Mouse (Mus musculus) hindlimb bud, embryonic 11.5 days (tissue): ENCODE measurements around the gene Grifin.

Experiments used
- DNase-seq: peaks from one replicate; pipeline ENCODE4 v3.0.0-alpha.2; 2012; ENCODE audit warnings: low read depth, low spot score; ENCODE audit errors: extremely low spot score

The Grifin gene

DNA sequence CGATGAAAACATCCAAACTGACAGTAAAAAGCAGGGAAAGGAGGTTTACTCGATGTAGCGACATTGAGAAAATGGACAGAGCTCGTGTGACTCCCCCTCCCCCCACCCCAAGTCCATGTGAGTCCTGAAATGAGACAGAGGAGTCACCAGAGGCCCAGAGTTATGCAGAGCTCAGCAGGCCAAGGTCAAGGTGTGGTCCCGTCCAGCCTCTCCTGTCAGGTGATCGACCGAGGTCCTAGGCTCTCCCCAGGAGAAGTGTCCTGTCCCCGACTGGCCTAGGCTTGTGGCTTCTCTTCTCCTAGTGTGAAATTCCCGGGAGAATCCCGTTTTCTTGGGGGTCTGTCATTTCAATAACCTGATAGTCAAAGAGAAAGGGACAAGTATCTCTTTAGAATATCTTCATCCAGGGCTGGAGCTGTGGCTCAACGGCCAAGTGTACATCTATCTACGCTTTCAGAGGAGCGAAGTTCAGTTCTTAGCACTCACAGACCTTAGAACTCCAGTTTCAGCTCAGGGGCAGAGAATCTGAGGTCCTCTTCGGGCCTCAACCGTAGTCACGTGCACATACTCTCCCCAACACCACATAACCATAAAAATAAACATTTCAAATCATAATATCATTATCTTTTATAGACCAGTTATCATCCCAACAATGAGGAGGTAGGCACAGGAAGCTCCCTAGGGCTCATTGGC is 24.4 kb upstream of the Grifin start:
- DNase-seq = no peak

DNA sequence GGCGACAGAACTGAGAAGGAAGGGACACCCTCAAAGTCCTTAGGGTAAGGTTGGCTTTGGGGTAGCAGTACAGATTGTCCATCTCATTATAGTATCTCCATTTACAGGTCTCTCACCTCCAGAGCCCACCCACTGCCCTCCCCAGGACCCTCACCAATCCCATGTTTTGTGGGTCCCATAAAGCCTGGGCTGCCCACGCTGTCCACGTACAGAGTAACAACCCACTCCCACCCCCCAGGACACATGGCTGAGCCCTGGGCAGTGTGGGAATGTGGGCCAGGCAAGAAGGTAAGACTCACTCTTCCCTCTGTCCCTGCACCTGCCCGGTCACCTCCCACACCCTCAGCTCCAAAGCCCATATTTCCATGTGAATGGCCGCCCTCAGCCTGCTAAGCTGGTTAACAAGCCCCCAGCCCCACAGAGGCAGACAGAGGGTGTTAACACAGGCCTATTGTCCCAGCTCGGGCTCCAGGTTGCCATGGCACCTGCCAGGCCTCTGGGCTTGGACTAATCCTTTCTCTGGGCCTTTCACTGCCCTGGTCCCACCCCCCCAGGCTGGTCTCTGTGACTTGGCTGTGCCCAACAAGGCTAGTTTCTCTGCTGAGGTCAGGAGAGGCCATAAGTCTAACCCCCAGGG is 19.0 kb upstream of the Grifin start:
- DNase-seq = no peak

DNA sequence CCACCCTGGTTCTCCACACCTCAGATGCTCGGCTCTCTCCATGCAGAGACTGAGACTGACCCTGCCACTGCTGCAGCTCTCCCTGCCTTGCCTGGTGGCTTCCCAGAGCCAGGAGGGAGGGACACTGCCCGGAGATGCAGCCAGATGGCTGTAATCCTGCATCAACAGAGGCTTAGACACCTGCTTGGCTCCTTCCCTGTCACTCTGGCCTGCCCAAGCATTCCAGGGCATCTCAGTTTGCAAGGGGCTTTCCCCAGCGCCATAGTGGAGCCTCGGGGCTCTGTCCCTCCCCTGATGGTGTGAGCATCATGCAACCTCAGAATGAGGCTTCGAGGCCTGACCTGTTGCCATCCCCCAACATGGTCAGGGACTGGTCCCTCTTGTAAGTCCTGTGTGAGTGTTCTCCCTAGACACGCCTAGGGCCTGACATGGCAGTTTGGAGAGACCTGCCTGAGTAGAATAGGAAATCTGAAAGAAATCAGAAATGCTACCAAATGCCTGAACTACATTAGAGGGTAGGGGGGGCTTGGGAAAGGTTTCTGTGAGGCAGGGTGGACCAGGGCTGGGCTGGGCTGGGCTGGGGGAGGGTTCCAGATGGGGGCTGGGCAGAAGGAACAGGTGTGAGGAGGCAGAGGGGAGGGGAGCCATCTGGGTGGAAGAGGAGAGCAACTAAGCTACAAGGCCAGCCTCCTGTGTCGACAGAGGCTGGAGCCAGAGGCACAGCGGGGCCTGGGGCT is 18.3 kb upstream of the Grifin start:
- no peak for DNase-seq

DNA sequence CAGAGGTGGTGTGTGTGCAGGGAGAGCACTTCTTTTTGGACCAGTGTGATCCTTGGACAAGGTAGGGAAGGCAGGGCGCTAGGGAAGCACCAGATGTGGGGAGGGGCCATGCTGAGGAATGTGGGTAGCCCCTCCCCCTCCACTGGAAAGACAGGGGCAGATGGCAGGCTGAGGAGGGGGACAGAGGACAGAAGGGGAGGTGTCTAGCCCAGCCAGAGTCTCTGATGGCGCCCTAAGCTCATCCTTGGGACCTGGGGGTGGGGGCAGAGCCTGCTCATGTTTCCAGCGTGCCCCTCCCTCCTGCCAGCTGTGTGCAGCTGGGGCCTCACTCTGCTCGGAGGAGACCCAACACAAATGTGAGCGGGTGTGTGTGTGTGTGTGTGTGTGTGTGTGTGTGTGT is 16.7 kb upstream of the Grifin start:
- DNase-seq = no peak

DNA sequence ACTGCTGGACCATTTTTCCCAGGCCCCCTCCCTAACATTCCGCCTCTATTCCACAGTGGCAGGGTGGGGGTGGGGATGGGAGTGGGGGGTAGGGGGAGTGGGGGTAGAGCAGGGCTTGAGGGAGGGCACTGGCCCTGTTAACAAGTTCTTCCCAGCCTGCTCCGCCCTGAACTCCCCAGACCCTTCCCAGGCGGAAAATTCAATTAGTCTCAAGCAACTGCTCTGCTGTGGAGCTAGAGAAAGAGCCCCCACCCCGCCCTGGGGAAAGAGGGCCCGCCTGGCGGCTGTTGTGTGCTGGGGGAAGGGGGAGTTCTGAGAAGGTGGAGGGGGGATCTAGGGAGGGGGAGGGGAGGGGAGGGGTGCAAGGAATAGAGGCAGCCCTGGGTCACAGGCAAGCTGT is 14.9 kb upstream of the Grifin start:
- DNase-seq = no peak

DNA sequence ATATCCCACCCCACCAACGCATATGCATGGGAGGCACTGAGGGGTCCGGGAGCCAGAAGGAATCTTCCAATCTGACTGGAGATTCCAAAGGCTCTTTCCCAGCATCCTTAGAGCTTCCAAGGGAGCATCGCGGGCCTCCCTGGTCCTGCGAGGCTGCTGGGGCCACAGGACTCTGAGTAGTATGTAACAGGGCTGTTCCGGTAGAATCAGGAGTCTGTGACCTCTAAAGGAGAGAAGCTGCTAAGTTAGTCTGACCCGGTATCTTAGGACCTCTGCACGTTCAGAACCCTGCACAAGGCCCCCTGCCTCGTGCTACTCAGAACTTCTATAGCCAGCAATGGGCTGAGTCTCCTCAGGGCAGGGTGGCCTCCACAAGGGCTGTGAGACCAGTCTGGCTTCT is 14.3 kb upstream of the Grifin start:
- DNase-seq = no peak

DNA sequence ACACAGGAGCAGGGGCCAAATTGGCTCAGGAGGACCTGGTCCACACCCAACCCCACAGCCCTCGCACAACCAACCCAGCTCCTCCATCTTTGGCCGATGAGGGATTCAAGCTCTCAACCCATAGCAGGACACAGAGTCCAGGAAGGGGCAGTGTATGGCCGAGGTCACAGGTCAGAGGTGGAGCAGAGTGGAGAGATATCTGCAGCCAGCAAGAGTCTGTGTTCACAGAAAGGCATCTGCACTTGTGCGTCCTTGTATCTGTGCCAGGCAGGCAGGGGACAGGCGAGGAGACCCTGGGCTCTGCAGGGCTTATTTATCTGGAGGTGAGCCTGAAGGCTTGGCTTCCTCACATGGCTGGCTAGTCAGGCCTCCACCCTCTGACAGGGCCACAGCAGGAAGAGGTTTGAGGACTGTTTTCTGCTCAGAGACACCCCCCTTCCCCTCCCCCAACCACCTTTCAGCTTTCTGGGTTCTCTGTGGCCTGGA is 10.6 kb upstream of the Grifin start:
- no peak for DNase-seq

DNA sequence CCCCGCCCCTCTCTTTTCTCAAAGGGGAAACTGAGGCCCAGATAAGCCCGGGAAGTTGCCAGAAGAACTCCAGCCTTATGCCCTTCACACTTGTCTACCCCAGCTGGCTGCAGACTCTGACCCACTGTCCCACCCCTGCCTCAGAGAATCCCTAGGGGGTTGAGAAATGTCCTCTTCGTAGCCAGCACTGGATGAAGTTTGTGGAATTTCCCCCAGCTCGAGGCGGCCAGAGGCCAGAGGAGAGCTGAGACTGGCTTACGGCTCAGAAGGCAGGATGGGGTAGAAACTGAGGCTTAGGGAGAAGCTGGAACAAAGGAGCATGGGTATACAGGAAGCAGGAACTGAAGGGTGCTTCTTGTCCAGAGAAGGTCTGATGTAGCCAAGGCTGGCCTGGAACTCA is 7.7 kb upstream of the Grifin start:
- no peak for DNase-seq

DNA sequence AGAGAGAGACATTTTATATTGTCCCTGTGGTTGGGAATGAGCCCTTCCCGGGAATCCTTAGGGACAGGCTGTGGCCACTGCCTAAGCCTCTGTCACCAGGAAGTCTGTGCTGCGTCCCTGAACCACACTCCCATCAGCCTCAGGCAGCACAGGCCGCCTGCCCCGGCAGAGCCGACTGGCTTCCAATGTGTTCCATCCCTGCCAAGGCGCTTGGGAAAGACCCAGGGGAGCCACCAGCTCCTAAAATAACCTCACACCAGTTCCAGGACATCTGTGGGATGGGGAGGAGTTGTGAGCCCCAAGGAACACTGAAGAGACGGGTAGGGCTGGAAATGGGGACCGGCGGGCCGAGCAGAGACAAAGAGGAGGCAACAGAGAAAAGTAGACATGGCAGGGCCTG is 6.8 kb upstream of the Grifin start:
- no peak for DNase-seq

DNA sequence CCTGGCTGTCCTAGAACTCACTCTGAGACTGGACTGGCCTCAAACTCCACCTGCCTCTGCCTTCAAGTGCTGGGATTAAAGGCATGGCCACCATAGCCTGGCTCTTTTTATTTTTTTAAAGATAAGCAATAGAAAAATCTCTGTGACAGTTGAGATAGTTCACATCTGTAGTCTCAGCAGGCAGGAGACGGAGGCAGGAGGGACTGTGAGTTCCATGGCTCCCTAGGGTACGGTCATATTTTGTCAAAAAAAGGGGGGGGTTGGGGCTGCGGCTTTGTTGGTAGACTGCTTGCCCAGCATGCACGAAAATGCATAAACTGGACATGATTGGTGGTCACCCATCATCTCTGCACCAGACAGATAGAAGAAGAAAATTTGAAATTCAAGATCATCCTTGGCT is 6.3 kb upstream of the Grifin start:
- DNase-seq = no peak

DNA sequence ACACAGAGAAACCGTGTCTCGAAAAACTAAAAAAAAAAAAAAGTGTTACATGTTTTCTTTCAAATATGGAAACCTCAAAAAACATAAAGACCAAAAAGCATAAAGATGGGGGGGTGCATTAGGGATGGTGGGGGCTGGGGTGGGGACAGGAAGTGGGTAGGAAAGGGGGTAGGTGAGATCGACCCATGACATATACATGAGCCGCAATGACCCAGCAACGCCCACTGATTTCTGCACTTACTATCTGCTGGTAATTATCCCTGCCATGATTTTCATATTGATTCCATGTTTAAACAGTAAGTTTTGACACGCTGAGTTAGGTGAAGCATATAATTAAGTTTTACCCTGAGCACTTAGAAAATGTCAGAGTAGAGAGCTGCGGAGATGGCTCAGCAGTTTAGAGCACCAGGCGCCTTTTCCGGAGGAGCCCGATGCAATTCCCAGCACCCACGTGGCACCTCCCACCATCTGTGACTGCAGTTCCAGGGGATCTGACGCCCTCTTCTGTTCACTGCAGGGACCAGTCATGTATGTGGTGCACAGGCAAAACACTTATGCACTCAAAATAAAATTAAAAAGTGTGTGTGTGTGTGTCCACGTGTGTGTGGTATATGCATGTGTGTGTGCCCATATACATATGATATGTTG is 5.5 kb upstream of the Grifin start:
- DNase-seq = no peak

DNA sequence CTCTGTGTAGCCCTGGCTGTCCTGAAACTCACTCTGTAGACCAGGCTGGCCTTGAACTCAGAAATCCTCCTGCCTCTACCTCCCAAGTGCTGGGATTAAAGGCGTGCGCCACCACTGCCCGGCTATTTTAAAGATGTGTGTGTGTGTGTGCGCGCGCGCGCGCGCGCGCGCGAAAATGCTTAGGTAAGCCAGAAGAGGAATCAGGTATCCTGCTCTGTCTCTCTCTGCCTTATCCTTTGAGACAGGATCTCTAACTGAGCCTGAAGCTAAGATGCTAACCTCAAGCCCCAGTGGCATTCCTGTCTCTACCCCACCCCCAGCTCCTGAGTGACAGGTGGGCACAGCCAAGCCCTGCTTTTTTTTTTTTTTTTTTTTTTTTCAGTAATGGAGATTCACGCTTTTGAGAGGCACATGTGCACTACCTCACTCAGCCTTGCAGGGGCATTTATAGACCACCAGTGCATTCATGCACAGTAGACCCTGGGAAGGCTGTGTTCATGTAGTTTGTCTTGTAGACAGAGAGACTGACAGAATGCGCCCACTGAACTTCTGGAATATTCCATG is 4.2 kb upstream of the Grifin start:
- DNase-seq = no peak

DNA sequence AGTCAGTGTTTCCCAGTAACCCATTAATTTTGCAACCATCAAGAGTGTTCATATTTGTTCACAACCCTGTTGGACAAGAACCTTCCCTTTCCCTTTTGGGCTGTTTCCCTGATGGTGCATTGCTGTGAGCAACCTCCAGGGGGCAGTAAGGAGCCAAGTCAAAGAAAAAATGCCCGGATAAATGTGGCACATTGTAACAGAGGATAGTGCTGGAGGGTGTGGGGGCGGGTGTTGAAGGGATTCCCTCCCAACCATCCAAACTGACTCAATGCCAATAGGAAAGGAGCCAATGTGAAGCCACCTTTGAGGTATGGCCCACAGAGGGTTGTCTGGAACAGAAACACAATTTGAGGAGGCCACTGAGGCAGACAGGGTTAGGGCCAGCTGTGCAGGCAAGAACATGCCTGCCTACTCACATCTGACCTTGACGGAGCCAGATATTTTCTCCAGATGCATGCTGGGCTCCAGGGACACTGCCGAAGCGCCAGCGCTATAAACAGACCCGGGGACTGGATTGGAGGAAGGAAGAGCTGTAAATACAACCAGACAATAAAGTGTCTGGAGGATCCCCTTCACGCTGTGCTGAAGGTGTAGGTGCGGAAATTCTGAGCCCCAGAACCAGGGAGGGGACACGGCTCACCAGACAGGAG is 3.6 kb upstream of the Grifin start:
- DNase-seq = peak; percentile 35

DNA sequence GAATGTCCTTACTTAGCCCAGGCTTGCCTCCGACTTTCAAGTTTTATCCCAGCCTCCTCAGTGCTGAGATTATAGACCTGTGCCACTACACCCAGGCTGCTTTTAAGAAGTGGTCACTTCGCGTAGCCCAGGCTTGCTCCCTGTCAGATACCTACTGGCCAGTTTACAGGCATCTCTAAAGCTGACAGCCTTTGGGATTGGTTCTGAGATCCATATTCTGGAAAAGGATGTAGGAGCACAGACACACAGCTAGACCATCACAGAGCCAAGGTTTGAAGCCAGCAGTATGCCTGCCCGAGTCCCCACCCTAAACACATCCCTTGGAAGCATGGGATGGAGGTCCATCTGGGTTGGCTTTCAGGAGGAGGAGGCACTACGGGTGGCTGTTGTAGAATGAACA is 2.9 kb upstream of the Grifin start:
- DNase-seq = no peak

DNA sequence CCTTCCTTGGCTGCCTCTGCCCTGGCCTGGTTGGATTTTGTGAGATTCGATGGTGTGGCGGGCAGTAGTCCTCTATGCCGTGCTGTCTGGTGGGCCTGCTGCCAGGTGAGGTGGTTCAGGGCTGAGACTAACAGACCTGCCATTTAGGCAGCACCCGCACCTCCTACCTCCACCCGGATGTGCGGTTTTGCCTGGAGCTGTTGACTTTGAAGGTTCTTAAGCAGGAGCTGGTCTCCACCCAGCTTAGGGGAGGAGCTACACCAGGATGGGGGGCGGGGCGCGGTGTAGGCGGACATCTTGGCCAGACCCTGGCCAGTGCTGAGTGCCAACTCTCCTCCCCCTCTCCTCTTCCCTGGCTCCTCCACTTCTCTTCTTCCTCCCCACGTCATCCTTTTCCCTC is 2.5 kb upstream of the Grifin start:
- DNase-seq = no peak

DNA sequence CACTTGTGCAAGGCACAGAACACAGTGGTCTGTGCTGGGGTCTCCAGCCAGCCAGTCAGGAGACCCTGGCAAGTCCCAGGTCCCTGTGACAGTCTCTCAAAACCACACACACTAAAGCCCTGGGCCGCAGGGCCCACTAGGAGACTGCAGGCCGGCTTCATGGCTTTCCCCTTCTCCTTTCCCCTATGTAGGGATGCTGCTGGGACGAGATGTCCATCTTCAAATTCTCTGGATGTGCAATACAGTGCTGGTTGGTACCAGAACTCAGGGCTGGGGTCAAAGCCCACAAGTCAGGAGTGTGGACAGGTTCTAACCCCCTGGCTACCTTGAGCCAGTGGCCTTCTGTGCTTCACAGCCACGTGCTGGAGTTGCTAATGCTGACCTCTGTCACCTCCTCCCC is 1.4 kb upstream of the Grifin start:
- no peak for DNase-seq

DNA sequence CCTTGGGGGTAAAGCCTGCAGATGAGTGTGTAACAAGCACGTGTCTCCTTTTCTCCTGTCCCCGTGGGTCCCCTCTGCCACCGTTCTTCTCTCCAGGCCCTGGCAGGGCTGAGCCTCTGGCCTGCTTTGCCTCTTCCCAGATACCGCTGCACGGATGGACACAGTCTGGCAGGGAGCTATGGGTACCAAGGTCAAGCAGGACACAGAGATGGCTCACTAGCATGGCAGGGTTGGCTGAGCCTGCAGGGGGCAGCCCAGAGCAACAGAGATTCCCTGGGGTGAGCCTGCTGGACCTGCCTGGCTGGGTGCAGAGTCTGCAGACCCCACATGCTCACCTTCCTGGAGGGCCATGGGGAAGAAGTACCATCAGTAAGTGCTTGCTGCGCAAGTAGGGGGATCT is 985 bp upstream of the Grifin start:
- DNase-seq = no peak

DNA sequence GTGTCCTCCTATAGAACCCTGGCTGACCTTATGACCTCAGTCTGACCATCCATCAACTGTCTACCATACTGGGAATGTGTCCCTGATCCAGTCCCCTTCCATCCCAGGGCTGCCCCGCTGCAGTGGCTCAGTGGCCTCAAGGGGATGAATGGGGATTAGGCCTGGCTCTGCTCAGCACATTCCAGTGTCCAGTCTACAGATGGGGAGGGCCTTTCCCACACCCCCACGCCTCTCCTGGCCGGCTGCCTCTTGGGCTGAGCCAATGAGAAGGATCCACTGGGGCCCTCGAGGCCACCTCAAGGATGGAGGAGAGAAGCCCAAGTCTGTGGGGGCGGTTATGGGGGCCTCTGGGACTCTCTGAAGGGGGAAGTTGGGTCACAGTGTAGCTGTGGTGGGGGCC is 580 bp upstream of the Grifin start:
- no peak for DNase-seq

DNA sequence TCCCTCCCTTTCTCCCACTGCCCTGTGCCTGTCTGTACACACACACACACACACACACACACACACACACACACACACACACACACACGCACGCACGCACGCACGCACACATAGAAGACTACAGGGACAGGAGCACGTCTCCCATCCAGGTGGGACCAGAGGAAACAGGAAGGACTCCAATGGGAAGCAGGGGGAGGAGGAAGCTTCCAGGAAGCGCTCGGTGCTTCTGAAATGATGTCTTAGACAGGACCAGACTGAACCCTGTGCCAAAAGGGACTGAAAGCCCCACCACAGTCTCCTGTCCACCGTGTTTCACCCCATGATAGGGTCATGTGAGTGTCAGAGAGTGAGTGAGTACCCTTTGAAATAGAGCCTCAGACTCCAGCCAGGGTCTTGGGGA is 2.3 kb downstream of the Grifin start:
- no peak for DNase-seq

DNA sequence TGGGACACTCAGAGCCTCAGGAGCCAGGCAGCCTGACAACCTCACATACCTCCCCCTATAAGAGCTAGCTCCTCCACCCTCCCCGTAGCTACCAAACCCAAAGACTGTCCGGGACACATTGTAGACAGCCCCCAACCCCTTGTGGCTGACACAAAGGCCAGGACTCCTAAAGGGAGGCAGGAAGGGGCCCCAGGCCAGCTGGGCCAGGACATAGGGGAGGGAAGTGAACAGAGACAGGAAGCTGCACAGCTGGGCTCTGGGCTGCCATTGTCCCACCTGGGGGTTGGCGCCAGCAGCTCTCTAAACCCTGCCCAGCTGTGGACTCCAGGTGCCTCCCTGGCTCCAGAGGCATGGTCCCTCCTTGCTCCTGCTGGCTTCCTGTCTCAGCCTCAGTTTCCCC is 8.0 kb downstream of the Grifin start:
- no peak for DNase-seq

DNA sequence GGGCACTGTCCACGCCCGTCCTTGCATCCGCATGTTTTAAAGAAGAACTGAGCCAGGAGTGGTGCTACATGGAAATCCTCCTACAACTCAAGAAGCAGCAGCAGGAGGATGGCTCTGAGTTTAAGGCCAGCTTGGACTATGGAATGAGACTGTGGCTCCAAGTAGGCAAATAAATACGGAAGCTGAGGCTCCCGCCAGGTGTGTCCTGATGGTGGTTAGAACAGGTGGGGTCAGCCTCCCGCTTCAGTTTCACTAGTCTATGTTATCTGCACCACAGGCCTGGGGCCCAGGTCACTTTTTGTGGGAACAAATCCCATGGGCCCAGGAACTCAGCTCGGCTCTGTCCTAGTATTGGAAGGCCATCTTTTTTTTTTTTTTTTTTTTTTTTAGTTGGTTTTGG is 11.2 kb downstream of the Grifin start:
- DNase-seq = no peak
